Mouse (Mus musculus): ENCODE measurements around the gene Rab43. TPM values are rescaled to one million over a fixed set of nuclear protein-coding genes. Genes with fewer than 3 reads are reported as not detected.

Gene Rab43
- polyA plus RNA-seq, 1 experiment, result 49.5 TPM

DNA sequence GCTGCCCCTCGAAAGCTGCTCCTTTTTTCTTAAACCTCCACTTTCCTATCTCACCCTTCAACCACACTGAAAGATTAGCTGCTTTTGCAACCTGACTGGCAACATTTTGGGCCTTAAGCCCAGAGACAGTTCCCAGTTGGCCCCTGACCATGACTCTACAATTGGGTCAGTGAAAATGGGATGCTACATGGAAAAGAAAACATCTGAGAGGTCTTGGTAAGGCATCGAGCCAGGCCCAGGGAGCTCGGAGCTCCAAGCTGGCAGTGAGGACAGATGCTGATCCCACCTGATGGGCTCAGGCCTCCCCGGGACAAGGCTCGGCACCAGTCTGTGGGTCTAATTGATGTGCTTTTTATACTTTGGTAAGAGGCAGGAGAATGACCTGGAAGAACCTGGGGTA, 20.1 kb downstream of the Rab43 start:
- WGBS, result 95% methylated on average over 5 of the region's 5 CpGs
- TF ChIP-seq POLR2A (IDR thresholded peaks at IDR 0.05; ENCODE audit: low read depth, low read length) (no peak), CTCF (conservative IDR thresholded peaks at IDR 0.05; ENCODE audit: insufficient read depth, insufficient read length, low read depth, low read length) (no peak)
- H3K27me3 ChIP-seq (replicated peaks; ENCODE audit: control insufficient read depth, insufficient read depth, low read length), result no peaks in the 10 kb centered on the region
- H3K4me1 ChIP-seq (ENCODE audit: control insufficient read depth, insufficient read depth, low read length), result peaks cover 2% of the 10 kb centered on the region; the same call in 1 of the 2 replicates
- no peak for DNase-seq
- no peaks in the 10 kb centered on the region; the same call in 1 of the 2 replicates for H3K36me3 ChIP-seq (ENCODE audit: control insufficient read depth, insufficient read depth, low read length)
- H3K4me3 ChIP-seq (ENCODE audit: insufficient read depth, low read depth, low read length), result no peak overlapping the region
- no peak overlapping the region for H3K27ac ChIP-seq (ENCODE audit: insufficient read depth, low read depth, low read length)

- 0 out of 2 replicates have a peak, but pooled peaks cover 2% of the 10 kb centered on the region for H3K4me1 ChIP-seq (ENCODE audit: control insufficient read depth, insufficient read depth, low read length)
- H3K27ac ChIP-seq (ENCODE audit: insufficient read depth, low read depth, low read length), result no peak overlapping the region
- TF ChIP-seq CTCF (conservative IDR thresholded peaks at IDR 0.05; ENCODE audit: insufficient read depth, insufficient read length, low read depth, low read length) (no peak), POLR2A (IDR thresholded peaks at IDR 0.05; ENCODE audit: low read depth, low read length) (no peak)
- no peak overlapping the region for H3K4me3 ChIP-seq (ENCODE audit: insufficient read depth, low read depth, low read length)
- H3K36me3 ChIP-seq (ENCODE audit: control insufficient read depth, insufficient read depth, low read length), result no peaks in the 10 kb centered on the region; the same call in 1 of the 2 replicates
- WGBS, result 54% methylated on average over 7 of the region's 7 CpGs
- no peaks in the 10 kb centered on the region for H3K27me3 ChIP-seq (replicated peaks; ENCODE audit: control insufficient read depth, insufficient read depth, low read length)
- peak; percentile 33 for DNase-seq
Observed at GRCm38 (mm10) chr6:87790779-87791480, 21.0 kb downstream of the Rab43 start.

DNA sequence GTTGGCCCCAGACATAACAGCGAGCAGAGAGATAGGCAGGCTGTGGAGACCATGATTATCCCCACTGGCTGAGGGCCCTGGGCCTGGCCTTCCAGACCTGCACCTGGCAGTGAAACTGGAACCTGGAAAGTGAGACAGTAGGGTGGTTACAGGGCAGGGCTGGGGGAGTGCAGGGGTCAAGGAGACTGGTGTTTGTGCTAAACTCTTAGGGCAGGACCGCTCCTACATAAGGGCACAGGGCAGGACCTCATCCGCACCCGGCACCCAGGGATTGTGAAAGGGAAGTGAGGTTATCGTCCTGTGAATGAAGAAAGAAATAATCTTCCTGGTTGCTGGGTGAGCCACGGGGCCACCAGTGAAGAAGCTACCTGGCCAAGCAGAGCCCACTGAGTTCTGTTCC, 22.2 kb downstream of the Rab43 start:
- H3K36me3 ChIP-seq (ENCODE audit: control insufficient read depth, insufficient read depth, low read length), result no peaks in the 10 kb centered on the region; the same call in 1 of the 2 replicates
- no peak overlapping the region for H3K4me3 ChIP-seq (ENCODE audit: insufficient read depth, low read depth, low read length)
- H3K27ac ChIP-seq (ENCODE audit: insufficient read depth, low read depth, low read length), result no peak overlapping the region
- 77% methylated on average over 6 of the region's 6 CpGs for WGBS
- no peaks in the 10 kb centered on the region for H3K27me3 ChIP-seq (replicated peaks; ENCODE audit: control insufficient read depth, insufficient read depth, low read length)
- H3K4me1 ChIP-seq (ENCODE audit: control insufficient read depth, insufficient read depth, low read length), result 0 out of 2 replicates have a peak, but pooled peaks cover 2% of the 10 kb centered on the region
- DNase-seq, result no peak
- TF ChIP-seq CTCF (conservative IDR thresholded peaks at IDR 0.05; ENCODE audit: insufficient read depth, insufficient read length, low read depth, low read length), result no peak
- no peak for TF ChIP-seq POLR2A (IDR thresholded peaks at IDR 0.05; ENCODE audit: low read depth, low read length)

- peak; percentile 75 for DNase-seq
- Histone ChIP-seq H3K27ac (ENCODE audit: insufficient read depth, low read depth, low read length) (no peak overlapping the region), H3K4me1 (ENCODE audit: control insufficient read depth, insufficient read depth, low read length) (0 out of 2 replicates have a peak, but pooled peaks cover 2% of the 10 kb centered on the region), H3K4me3 (ENCODE audit: insufficient read depth, low read depth, low read length) (no peak overlapping the region), H3K36me3 (ENCODE audit: control insufficient read depth, insufficient read depth, low read length) (no peaks in the 10 kb centered on the region; the same call in 1 of the 2 replicates), H3K27me3 (replicated peaks; ENCODE audit: control insufficient read depth, insufficient read depth, low read length) (no peaks in the 10 kb centered on the region)
- WGBS, result 29% methylated on average over 5 of the region's 5 CpGs
- TF ChIP-seq CTCF (conservative IDR thresholded peaks at IDR 0.05; ENCODE audit: insufficient read depth, insufficient read length, low read depth, low read length), result no peak
- TF ChIP-seq POLR2A (IDR thresholded peaks at IDR 0.05; ENCODE audit: low read depth, low read length), result no peak
Observed at GRCm38 (mm10) chr6:87788896-87789587, 22.9 kb downstream of the Rab43 start.

- 85% methylated on average over 9 of the region's 9 CpGs for WGBS
Observed at GRCm38 (mm10) chr6:87788266-87788895, 23.6 kb downstream of the Rab43 start.

DNA sequence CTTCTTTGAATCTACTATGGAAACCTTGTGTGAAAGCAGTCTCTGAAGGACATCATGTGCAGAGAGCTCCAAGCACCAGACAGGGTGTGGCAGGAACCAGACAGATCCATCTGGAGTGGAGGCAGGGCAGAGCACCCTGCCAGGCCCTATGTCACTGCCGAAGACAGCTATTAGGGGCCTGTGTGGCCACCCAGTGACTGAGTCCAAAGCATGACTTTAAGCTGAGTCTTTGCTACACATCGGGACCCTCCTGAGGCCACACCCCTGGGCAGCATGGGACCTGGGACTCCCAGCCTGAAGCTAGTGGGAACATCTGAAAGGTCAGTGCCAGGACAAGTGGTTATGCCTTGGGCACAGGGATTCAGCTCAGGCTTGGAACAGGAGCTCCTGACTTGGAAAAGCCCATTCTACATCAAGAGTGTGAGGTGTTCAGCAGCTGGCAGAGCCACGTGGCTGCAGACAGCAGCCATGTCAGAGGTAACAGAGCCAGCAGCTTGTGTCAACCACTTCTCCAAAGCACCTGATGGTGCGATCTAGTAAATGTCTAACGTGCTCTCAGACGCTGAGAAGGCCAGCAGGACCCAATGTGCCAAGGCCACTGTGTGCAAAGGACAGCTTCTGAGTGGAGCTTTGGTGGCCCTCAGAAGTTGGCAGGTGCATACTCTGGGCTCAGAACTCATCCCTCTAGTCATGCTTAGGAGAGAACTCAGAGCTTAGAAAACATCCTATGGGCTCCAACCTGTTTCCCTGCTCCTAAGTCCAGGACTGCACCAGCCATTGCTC, 24.7 kb downstream of the Rab43 start:
- 0 out of 2 replicates have a peak, but pooled peaks cover 2% of the 10 kb centered on the region for H3K4me1 ChIP-seq (ENCODE audit: control insufficient read depth, insufficient read depth, low read length)
- H3K36me3 ChIP-seq (ENCODE audit: control insufficient read depth, insufficient read depth, low read length), result no peaks in the 10 kb centered on the region
- H3K4me3 ChIP-seq (ENCODE audit: insufficient read depth, low read depth, low read length), result no peak overlapping the region
- 74% methylated on average over 6 of the region's 6 CpGs for WGBS
- DNase-seq, result no peak
- H3K27me3 ChIP-seq (replicated peaks; ENCODE audit: control insufficient read depth, insufficient read depth, low read length), result no peaks in the 10 kb centered on the region
- TF ChIP-seq POLR2A (IDR thresholded peaks at IDR 0.05; ENCODE audit: low read depth, low read length) (no peak), CTCF (conservative IDR thresholded peaks at IDR 0.05; ENCODE audit: insufficient read depth, insufficient read length, low read depth, low read length) (no peak)
- no peak overlapping the region for H3K27ac ChIP-seq (ENCODE audit: insufficient read depth, low read depth, low read length)

More at GRCm38 (mm10) chr6:87788266-87788895, 23.6 kb downstream of the Rab43 start:
- Histone ChIP-seq H3K27ac (ENCODE audit: insufficient read depth, low read depth, low read length) (no peak overlapping the region), H3K4me1 (ENCODE audit: control insufficient read depth, insufficient read depth, low read length) (0 out of 2 replicates have a peak, but pooled peaks cover 2% of the 10 kb centered on the region), H3K4me3 (ENCODE audit: insufficient read depth, low read depth, low read length) (no peak overlapping the region), H3K36me3 (ENCODE audit: control insufficient read depth, insufficient read depth, low read length) (no peaks in the 10 kb centered on the region; the same call in 1 of the 2 replicates), H3K27me3 (replicated peaks; ENCODE audit: control insufficient read depth, insufficient read depth, low read length) (no peaks in the 10 kb centered on the region)
- DNase-seq, result no peak
- TF ChIP-seq CTCF (conservative IDR thresholded peaks at IDR 0.05; ENCODE audit: insufficient read depth, insufficient read length, low read depth, low read length) (no peak), POLR2A (IDR thresholded peaks at IDR 0.05; ENCODE audit: low read depth, low read length) (no peak)
